Mouse (Mus musculus) olfactory bulb, adult 2 months (tissue): ENCODE results near the gene Fcna.

Experiments used
- CTCF ChIP-seq: fragments of 200-500 bp; IDR thresholded peaks from 2 replicates; pipeline ENCODE4 v1.5.1; 2012; ENCODE audit warnings: low read depth, mild to moderate bottlenecking, low read length, moderate library complexity; ENCODE audit not compliant: insufficient read depth
- POLR2A ChIP-seq: fragments of 200-500 bp; IDR thresholded peaks from 2 replicates; pipeline ENCODE4 v1.6.1; 2012; ENCODE audit warnings: mild to moderate bottlenecking, low read depth, low read length, moderate library complexity; ENCODE audit not compliant: insufficient read depth

- no peak for TF ChIP-seq CTCF
- no peak for TF ChIP-seq POLR2A
These were observed 10.3 kb downstream of the Fcna start, which contains the start of gene Ccdc183 for GRCm38 (mm10) chr2:25617578-25617977.
